Mouse (Mus musculus) T-cell, adult 66 days (primary cell): ENCODE data around the gene Ism2. TPM values are rescaled to one million over a fixed set of nuclear protein-coding genes. Genes with fewer than 3 reads are reported as not detected.

Experiments used
- total RNA-seq, 2 experiments: library from RNA; stranded (reverse); gene quantifications; 3 replicates in 1 of 2; 4 replicates in 1 of 2; pipeline ENCODE4 v1.2.4; 2023

The Ism2 gene
- not detected for total RNA-seq

GRCm38 (mm10) chr12:87299657-87300440 lies at the start of gene Ism2:
Gene Ism2, minus strand, starts transcription at chr12:87299705.

GRCm38 (mm10) chr12:87266108-87266826 lies 33.2 kb downstream of the Ism2 start, which contains the start of the genes Vipas39 and Ahsa1:
Gene Vipas39, minus strand, starts transcription at chr12:87266256.
Gene Ahsa1, plus strand, starts transcription at chr12:87266479.

GRCm38 (mm10) chr12:87238632-87239031 lies 60.9 kb downstream of the Ism2 start, which contains the start of gene Noxred1:
Gene Noxred1, minus strand, starts transcription at chr12:87238732.

Other genes with a start within 250 kb of the Ism2 start
- under 1 TPM in 1 of 2 experiments, not detected in 1; 0.71 TPM for gene Ngb, start 197.2 kb downstream of the Ism2 start, total RNA-seq
- gene Gstz1, start 152.5 kb downstream of the Ism2 start, total RNA-seq, result 10 to 100 TPM; 12.9 to 14.3 TPM
- gene Pomt2, start 151.7 kb downstream of the Ism2 start, total RNA-seq, result 1 to 10 TPM; 6.6 to 6.8 TPM
- under 1 TPM in 1 of 2 experiments, not detected in 1; 0.80 TPM for gene Samd15, start 100.0 kb downstream of the Ism2 start, total RNA-seq
- 10 to 100 TPM; 14.6 to 17.0 TPM for gene Tmed8, start 99.3 kb downstream of the Ism2 start, total RNA-seq
- under 1 TPM; 0.67 to 0.95 TPM for gene Noxred1, start 61.0 kb downstream of the Ism2 start, total RNA-seq
- gene Vipas39, start 33.4 kb downstream of the Ism2 start, total RNA-seq, result 10 to 100 TPM; 21.2 to 25.7 TPM
- 100 to 1,000 TPM; 106 to 119 TPM for gene Ahsa1, start 33.2 kb downstream of the Ism2 start, total RNA-seq
- 10 to 100 TPM; 71.9 to 81.9 TPM for gene Sptlc2, start 88.7 kb upstream of the Ism2 start, total RNA-seq
- 10 to 100 TPM; 39.2 to 44.1 TPM for gene Slirp, start 144.2 kb upstream of the Ism2 start, total RNA-seq
- 10 to 100 TPM; 84.7 to 87.6 TPM for gene Alkbh1, start 144.3 kb upstream of the Ism2 start, total RNA-seq
- 10 to 100 TPM; 84.8 to 91.5 TPM for gene Snw1, start 172.6 kb upstream of the Ism2 start, total RNA-seq
- not detected for gene Gm5788, start 195.0 kb upstream of the Ism2 start, total RNA-seq
- gene Gm8300, start 214.6 kb upstream of the Ism2 start, total RNA-seq, result not detected